Mouse (Mus musculus) thymus, adult 2 months (tissue): ENCODE measurements around the gene Gpr15.

Experiments used
- CTCF ChIP-seq: fragments of 200-500 bp; IDR thresholded peaks from 2 replicates; pipeline ENCODE4 v1.5.1; 2012; ENCODE audit warnings: mild to moderate bottlenecking, control low read depth, low read length, moderate library complexity, borderline replicate concordance; ENCODE audit not compliant: control insufficient read depth, poor library complexity, insufficient read depth; ENCODE audit errors: extremely low read depth
- POLR2A ChIP-seq: fragments of 200-500 bp; IDR thresholded peaks from 2 replicates; pipeline ENCODE4 v1.6.1; 2012; ENCODE audit warnings: mild to moderate bottlenecking, low read length, control low read depth, moderate library complexity; ENCODE audit not compliant: control insufficient read depth, poor library complexity, insufficient read depth; ENCODE audit errors: extremely low read depth

- no peak for TF ChIP-seq CTCF
- TF ChIP-seq POLR2A, result no peak
Measured at GRCm38 (mm10) chr16:58704999-58705398, 13.9 kb downstream of the Gpr15 start.
